Mouse (Mus musculus): ENCODE measurements around the gene Stt3a. TPM values are rescaled to one million over a fixed set of nuclear protein-coding genes. Genes with fewer than 3 reads are reported as not detected.

Gene Stt3a
- total RNA-seq, 2 experiments from 2014 or later = 34.3 to 46.0 TPM

DNA sequence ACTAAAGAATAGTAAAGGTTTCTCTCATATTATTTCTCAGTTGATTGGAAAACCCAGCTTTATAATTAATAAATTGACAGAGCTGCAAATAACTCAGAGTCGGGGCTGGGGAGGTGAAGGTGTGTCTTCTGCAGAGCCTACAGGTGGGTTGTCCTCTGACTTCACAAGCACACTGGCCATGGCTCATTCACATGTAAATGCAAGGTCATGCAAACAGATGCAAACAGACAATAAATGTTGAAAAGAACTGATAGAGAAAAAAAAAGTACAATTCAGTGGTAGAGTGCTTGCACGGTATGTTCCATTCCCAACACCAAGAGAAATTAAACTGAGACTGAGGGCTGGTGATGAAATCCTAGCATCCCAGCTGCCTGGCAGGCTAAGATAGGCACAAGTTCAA is 27.0 kb upstream of the Stt3a start:
- intact Hi-C loops (cut with DNase I) = no loop called here
- Histone ChIP-seq H3K27ac (no peak overlapping the region), H3K4me3 (no peak overlapping the region)
- no peak for TF ChIP-seq CTCF (IDR thresholded peaks at IDR 0.05)
- DNase-seq = no peak

DNA sequence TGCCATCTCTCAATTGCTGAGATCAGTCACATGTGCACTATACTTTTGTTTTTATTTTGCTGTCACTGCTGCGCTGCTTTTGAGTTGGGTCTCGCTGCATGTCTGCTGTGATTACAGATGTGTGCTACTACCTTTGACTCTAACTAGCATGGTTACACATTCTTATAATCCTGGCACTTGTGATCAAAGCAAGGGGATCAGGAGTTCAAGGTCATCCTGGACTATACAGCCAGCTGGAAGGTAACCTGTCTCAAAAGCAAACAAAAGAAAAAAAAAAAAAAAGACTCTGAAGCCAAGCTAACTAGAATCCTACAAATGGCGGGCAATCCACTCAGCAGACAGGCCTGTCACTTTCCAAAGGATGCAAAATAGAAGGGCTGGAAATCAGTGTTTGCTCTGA is 24.7 kb upstream of the Stt3a start:
- Histone ChIP-seq H3K4me3 (no peak overlapping the region), H3K27ac (no peak overlapping the region)
- intact Hi-C loops (cut with DNase I) = no loop called here
- no peak for TF ChIP-seq CTCF (IDR thresholded peaks at IDR 0.05)
- no peak for DNase-seq

DNA sequence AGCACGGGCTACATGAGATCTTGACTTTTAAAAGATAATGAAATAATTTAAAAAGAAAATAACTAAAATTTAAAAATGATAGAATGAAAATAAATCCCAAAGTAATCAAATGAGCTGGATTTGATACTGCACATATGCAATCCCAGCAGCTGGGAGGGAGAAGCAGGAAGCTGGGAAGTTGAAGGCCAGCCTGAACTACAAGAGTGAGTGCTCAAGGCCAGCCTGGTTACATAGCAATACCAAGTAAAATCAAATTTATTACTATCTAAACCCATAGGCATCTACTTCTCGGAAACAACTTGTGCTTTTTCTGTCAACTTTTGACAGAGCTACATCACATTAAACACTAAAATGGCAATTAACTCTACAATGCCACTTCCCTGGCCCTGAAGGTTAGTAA is 16.4 kb upstream of the Stt3a start:
- DNase-seq = no peak
- no peak overlapping the region for H3K4me3 ChIP-seq

DNA sequence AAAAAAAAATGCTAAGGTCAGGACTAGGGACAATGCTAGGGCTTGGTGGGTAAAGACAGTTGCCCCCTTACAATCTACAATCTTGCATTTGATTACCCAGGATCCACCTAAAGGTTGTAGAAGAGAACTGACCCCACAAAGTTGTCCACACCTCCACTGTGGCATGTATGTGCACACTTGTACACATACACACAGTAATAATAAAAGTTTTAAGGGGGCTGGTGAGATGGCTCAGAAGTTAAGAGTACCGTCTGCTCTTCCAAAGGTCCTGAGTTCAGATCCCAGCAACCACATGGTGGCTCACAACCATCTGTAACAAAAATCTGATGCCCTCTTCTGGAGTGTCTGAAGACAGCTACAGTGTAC is 1.6 kb upstream of the Stt3a start:
- H3K4me3 ChIP-seq = peak overlapping the region; percentile 87
- DNase-seq = no peak
- intact Hi-C loops (cut with DNase I) = no loop called here
- TF ChIP-seq CTCF (IDR thresholded peaks at IDR 0.05) = no peak
- H3K27ac ChIP-seq = peak overlapping the region; percentile 97

More for the DNA sequence above, 16.4 kb upstream of the Stt3a start:
- H3K27ac ChIP-seq = no peak overlapping the region
- no peak for TF ChIP-seq CTCF (IDR thresholded peaks at IDR 0.05)
- intact Hi-C loops (cut with DNase I) = no loop called here

DNA sequence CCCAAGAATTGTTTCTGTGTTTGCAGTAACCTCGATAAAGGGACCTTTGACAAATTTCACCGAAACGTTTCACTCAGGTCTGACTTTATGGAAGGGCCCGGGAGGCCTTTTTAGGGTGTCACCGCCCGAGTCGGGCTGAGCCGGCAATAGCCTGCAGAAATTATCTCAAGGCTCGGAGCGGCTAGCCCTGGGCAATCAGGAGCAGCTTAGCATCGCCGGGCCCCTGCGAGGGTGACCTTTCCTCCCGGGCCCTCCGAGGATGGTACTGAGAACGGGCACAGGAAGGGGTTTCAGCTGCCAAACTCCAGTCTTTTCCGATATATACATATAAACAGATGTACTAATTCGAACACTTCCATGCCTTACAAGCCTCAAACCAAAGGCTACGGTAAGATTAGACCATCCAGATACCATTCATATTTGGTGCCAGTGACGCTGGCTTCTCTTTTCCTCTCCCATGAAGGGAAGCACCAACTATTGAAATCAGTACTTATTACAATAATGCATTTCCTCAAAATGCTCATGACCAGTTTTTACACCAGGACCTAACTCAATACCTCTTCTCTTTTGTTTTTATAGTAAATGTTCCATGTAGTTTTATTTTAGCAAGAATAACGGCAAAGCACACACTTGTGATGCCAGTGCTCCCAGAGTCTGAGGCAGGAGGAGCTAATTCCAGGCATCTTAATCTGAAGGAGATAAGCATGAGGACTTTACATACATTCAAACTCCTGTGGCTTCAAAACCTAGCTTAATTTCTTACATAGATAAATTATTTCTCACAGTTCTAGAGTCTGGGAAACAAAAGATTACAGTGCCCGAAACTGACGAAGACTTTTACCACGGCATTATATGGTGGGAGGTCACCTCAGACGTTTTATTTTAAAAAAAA is 923 bp upstream of the Stt3a start:
- no peak for TF ChIP-seq CTCF (IDR thresholded peaks at IDR 0.05)
- peak overlapping the region; percentile 97 for H3K27ac ChIP-seq
- intact Hi-C loops (cut with DNase I) = no loop called here
- DNase-seq = peak; percentile 61
- peak overlapping the region; percentile 87 for H3K4me3 ChIP-seq

DNA sequence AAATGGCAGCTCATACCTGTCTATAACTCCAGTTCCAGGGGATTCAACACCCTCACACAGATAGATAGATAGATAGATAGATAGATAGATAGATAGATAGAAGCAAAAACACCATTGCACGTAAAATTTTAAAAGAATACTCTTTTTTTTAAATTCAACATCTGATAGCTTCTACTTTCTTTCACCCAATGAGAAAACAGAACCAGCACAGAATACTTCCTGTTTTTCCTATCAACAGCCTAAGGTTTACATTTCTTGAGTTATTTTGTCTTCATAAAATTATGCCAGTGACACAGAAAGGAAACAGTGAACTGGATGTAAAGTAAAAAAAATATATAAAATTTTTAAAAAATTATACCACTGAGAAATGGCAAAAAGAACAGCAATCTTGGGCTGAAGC is 3.1 kb downstream of the Stt3a start:
- DNase-seq = no peak
- no peak for TF ChIP-seq CTCF (IDR thresholded peaks at IDR 0.05)
- Histone ChIP-seq H3K4me3 (no peak overlapping the region), H3K27ac (no peak overlapping the region)
- intact Hi-C loops (cut with DNase I) = loop anchor here (5.0 kb wide), 1 partner anchor 37 kb away; the partner anchor contains the start of gene Chek1

DNA sequence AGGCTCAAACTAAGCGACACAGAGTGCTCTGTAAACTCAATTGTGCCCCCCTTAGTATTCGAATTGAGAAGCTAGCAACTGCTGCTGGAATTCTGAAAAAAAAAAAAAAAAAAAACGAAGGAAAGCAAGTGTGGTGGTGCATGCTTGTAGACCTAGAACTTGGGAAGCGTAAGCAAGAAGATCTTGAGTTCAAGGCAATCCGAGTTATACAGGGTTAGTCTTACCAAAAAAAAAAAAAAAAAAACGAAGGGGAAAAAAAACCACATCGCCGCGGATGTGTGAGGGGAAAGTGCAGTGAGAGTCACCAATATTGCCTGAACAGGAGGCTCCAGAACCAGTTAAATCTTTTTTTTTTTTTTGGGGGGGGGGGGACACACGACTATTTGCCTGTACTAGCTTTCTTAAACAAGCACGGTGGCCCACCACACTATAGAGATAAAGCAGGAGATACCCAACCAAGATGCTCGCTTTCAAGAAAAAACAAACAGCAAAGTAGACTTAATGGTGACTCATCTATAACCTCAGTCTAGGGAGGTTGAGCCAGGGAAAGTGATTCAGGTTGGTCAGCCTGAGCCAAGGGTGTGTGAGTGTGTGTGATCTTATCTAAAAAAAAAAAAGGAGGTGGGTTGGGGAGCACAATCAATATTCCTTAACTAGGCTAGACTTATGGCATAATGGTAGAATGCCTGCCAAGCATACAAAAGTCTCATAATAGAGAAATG is 40.3 kb downstream of the Stt3a start, which contains the start of gene Chek1:
Gene Chek1, minus strand, starts transcription at position 32 of the 722 bp plus-strand sequence.
- Histone ChIP-seq H3K27ac (peak within 1 kb of the TSS; percentile 80), H3K4me3 (peak within 1 kb of the TSS; percentile 77)
- intact Hi-C loops (cut with DNase I) = loop anchor here (5.0 kb wide), 1 partner anchor 35 kb away; no protein-coding TSS in a partner anchor
- no peak for DNase-seq
- TF ChIP-seq CTCF (IDR thresholded peaks at IDR 0.05) = no peak

DNA sequence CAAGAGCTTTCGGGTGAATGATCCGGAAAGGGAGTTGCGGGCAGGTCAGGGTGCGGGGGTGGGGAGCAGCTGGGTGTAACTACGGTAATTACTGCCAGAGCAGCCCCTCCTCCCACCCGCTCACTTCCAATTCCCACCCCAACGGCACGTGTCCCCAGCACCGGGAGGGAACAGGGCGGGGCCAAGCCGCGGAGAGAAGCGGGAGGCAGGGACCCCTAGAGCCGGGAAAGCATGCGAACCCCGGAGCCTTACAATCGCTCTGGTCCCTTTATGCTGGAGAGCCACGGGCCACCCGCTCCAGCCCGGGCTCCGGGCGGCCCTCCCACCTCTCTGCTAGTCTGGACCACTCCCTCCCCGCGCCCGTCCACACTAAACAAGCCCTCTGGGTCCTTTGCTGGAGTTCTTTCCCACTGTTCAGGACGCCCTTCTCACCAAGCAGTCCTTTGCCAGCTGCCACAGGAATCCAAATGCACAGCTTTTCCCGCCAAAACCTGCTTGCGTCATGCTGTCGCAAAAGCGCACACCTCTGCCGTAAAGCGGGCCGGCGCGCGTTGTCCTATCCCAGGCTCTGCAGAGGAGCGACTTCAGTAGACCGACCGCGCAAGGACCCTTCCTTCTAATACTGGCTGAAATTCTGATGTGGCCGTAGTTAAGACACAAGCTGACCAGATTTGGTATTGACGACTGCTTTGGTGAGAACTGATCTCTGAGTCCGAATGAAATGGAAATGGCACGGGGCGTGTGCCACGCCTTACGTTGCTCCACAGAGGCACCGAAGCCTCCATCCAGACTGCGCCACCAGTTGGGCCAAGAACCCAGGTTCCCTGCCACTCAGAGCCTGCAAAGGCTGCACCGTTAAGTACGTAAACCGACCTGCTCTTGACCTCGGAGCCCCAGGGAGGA is 41.1 kb downstream of the Stt3a start:
- intact Hi-C loops (cut with DNase I) = loop anchor here (5.0 kb wide), 1 partner anchor 36 kb away; no protein-coding TSS in a partner anchor
- peak overlapping the region; percentile 80 for H3K27ac ChIP-seq
- peak overlapping the region; percentile 77 for H3K4me3 ChIP-seq
- no peak for TF ChIP-seq CTCF (IDR thresholded peaks at IDR 0.05)
- peak; percentile 90 for DNase-seq

DNA sequence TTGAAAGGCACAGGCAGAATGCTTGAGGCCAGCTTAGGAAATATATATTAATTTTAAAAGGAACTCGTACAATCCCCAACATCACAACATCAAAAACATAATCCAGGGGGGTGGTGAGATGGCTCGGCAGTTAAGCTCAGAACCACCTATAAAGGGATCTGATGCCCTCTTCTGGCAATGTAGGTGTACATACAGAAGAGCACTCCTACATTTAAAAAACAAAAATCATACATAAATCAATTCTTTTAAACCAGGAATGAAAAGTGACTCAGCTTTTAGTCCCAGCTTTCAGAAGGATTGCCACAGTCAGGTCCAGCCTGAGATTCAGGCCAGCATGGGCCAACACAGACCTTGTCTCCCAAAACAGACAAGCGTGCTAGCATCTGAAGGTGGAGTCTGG is 50.9 kb downstream of the Stt3a start:
- intact Hi-C loops (cut with DNase I) = no loop called here
- no peak for DNase-seq
- H3K4me3 ChIP-seq = no peak overlapping the region
- peak; percentile 4; the same call in 1 of the 2 replicates for TF ChIP-seq CTCF (IDR thresholded peaks at IDR 0.05)
- H3K27ac ChIP-seq = no peak overlapping the region

DNA sequence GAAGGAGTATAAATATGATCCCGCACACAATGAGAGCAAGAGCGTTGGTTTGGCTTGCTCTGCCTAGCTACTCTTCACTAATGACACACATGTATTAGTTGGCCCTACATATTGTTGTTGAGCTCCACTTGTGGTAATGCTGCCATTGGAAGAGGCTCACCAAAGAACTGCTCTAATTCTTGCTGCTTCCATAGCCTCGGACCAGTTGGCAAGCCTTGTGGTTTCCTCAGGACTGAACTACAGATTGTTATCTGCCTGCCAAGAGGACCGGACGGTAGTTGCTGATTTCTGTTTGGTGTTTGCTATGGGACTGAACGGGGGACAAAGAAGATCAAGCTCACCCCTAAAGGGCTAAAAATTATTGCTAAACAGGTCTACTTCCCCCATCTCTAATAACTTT is 60.2 kb downstream of the Stt3a start:
- no peak overlapping the region for H3K4me3 ChIP-seq
- intact Hi-C loops (cut with DNase I) = no loop called here
- no peak overlapping the region for H3K27ac ChIP-seq
- no peak for TF ChIP-seq CTCF (IDR thresholded peaks at IDR 0.05)
- no peak for DNase-seq

DNA sequence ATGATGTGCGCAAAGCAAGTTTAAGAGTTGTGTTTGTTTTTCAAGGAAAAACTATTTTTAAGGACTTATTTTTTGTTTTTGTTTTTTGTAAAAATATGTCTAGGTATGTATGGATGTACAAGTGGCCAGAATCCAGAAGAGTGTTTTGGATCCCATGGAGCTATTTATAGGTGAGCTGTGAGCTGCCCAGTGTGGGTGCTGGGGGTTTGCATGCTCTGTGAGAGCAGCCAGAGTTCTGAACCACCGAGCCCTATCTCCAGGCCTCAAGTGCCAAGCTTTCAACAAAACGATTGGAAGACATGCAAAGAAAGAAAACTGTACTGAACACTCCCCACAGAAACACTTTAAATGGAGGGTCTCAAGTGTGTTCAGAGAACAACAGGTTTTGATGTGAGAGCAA is 61.6 kb downstream of the Stt3a start:
- no peak for DNase-seq
- TF ChIP-seq CTCF (IDR thresholded peaks at IDR 0.05) = no peak
- Histone ChIP-seq H3K27ac (no peak overlapping the region), H3K4me3 (no peak overlapping the region)
- intact Hi-C loops (cut with DNase I) = no loop called here

DNA sequence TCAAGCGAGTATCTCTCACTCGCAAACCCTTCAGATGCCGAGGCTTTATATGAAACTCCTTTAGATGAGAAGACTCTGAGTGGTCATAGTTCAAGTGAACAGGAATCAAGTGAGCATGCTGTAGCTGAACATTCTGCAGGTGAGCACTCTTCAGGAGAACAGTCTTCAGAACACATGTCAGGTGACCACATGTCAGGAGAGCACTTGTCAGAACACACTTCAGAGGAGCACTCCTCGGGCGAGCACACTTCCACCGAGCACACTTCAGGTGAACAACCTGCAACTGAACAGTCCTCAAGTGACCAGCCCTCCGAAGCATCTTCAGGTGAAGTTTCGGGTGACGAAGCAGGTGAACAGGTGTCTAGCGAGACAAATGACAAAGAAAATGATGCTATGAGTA is 73.2 kb downstream of the Stt3a start:
- intact Hi-C loops (cut with DNase I) = no loop called here

More for the DNA sequence above, 73.2 kb downstream of the Stt3a start:
- H3K4me3 ChIP-seq = no peak overlapping the region
- no peak for TF ChIP-seq CTCF (IDR thresholded peaks at IDR 0.05)
- no peak for DNase-seq
- no peak overlapping the region for H3K27ac ChIP-seq

Data from gastrocnemius, adult 2 months (tissue).